Mouse (Mus musculus) kidney, postnatal 14 days (tissue): ENCODE measurements around the gene Gm5483.
"Not testable (repeated sequence)": the region's sequence is repeated elsewhere in the genome, so short reads cannot be mapped to it uniquely, and the experiment has no call there.

ENCODE experiments used
- DNase-seq: peaks from one replicate; pipeline ENCODE4 v3.0.0; 2022; ENCODE audit warnings: mixed read lengths

Gene Gm5483

GRCm38 (mm10) chr16:36183912-36184311, at the start of gene Gm5483:
TSS of gene Gm5483 (plus strand) at chr16:36184212.
- DNase-seq, result not testable (repeated sequence)

- no peak for DNase-seq
These were observed 45.8 kb upstream of the Gm5483 start for GRCm38 (mm10) chr16:36138201-36138600.

GRCm38 (mm10) chr16:36156402-36156975, 27.5 kb upstream of the Gm5483 start, which contains the start of gene Stfa2l1:
TSS of gene Stfa2l1 (plus strand) at chr16:36156811.
- DNase-seq, result no peak

- DNase-seq, result not testable (repeated sequence)
These were observed 16.2 kb upstream of the Gm5483 start for GRCm38 (mm10) chr16:36167841-36168240.

DNA sequence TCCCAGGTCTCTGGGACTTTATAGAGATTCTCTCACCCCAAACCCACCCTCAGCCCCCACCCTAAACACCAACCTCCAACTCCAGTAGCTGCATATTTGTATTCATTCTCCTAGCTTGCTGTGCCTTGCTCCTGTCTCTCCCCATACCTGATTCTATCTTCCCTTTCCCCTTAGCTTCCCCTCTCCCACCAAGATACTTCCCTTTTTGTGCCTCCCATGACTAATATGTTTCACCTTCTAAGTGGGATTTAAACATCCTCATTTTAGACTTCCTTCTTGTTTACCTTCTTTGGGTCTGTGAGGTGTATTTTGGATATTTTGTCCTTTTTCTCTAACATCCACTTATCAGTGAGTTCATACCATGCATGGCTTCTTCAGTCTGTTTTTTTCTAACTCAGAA, 7.9 kb upstream of the Gm5483 start:
- no peak for DNase-seq

DNA sequence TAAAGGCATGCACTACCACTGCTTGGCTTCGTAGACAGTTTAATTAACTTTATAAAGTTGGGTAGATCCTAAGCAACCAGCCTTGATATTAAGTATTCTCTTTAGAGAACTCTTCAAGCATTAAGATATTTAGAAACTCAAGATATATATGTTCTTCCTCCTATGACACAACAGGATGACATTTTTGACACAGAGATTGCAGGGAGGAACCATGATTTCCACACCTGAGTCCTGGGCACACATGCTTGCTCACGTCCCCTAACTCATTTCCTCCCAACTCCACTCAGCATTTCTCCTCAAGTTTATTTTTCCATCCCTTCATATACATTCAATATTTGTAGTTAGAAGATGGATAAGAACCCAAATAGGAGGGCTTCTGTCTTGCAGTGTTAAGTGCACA, 4.1 kb upstream of the Gm5483 start:
- DNase-seq, result no peak

DNA sequence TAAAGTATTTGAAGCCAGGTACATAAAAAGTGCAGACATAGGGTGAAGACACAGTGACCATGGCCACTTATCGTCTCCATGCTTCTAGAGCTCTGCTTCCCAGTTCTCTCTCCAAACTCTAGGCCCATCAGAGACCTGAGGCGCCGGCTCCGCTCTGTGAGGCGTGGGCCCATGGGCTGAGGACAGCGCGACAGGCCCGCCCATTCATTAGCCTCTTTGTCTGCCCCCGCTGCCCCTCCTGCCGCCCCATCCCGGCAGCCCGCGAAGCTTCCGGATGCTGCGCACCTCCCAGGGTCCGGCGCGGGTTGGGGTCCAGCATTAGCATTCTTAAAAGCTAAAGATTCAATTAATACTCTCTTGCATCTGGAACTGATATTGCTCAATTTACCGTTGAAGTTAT, 15.2 kb downstream of the Gm5483 start:
- no peak for DNase-seq

DNA sequence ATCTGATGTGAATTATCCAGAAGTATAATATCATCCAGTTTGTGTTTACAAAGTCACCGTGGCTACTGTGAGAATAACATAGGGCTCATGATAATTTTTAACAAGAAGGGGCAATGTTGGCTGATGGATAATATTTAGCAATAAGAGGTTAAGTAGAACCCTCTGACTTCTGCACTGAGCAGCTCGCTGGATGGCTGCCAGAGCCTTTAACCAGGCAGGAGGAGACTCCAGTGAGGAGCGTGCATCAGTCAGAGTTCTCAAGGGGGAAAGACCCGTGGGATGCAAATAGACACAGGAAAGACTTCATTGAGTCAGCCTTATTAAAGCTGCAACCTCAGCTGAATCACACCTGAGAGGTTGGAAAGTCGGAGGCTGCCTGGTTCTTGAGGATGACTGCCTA, 19.8 kb downstream of the Gm5483 start:
- peak; percentile 46 for DNase-seq

DNA sequence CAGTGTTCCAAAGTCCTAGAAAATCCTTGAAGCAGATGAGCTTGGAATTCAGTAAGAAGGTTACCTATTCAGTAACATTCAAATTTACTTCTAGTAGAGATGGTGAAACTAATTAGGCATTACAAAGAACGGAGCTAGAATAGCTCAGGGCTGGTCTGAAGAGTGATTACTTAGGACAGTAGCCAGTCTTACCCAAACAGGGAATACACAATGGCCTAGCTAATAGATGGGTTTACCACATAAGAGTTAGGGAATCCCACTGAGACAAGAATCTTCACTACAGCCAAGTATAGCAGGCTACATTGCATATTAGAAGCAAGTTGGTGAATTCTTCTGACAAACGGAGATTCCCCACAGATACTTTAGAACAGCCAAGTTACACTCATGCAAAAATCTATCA, 21.7 kb downstream of the Gm5483 start:
- not testable (repeated sequence) for DNase-seq

DNA sequence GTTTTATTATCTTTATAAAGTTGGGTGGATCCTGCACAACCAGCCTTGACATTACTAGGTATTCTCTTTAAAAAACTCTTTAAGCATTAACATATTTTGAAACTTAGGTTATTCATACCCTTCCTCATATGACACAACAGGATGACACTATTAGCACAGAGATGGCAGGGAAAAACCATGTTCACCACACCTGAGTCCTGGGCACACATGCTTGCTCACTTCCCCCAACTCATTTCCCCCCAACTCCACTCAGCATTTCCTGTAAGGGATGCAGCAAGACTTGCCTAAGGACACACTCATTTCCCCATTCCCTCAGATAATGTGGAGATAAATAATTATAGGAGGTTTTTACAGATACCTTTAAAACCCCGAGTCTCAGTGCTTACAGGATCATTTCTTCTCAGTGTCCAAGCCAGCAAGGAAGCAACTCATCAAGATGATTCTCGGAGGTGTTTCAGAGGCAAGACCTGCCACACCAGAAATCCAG, 26.0 kb downstream of the Gm5483 start, which contains the start of gene Gm5416:
Gene Gm5416 (plus strand): TSS at position 437 of the 487 bp plus-strand sequence.
- DNase-seq, result no peak

GRCm38 (mm10) chr16:36221168-36221567, 37.2 kb downstream of the Gm5483 start, which contains the start of gene 2010005H15Rik:
TSS of gene 2010005H15Rik (plus strand) at chr16:36221468.
- DNase-seq, result not testable (repeated sequence)
